Mouse (Mus musculus): ENCODE data around the gene Gchfr.

DNA sequence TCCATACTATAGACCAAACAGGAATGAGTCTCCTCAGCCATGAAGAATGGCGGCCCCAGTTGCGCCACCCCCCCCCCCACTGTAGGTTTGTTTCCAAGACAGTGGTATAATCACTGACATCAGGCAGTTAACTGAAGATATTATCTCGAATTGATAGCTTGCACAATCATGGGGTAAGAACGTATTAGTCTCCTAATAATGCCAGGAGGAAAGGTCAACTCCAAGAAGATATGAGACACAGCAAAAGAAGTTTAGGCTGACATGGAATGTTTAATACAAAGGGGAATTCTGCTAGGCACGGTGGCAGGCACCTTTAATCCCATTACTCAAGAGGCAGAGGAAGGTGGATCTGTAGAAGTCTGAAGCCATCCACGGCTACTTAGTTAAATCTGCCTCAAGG, 21.1 kb upstream of the Gchfr start:
- no peak for TF ChIP-seq CTCF (IDR thresholded peaks at IDR 0.05; ENCODE audit: insufficient read depth, low read depth, low read length)
- no peak for TF ChIP-seq POLR2A (IDR thresholded peaks at IDR 0.05; ENCODE audit: insufficient read depth, low read depth, low read length)

Data from olfactory bulb, adult 2 months (tissue).